Mouse (Mus musculus) c-Kit-positive CD71-positive TER-119-negative erythroid progenitor cells, embryonic 14.5 days (primary cell): ENCODE results near the gene Gm10188.
A peak's percentile ranks its signal among the peaks of the same experiment; 100 is the strongest.

ENCODE experiments used
- DNase-seq: peaks from one replicate; pipeline ENCODE4 v3.0.0-alpha.2; 2013; ENCODE audit warnings: low read depth

Gm10188 gene

GRCm38 (mm10) chr1:132229667-132230066, at the start of gene Gm10188:
Gene Gm10188 (minus strand): TSS chr1:132229767.
- DNase-seq: no peak

DNA sequence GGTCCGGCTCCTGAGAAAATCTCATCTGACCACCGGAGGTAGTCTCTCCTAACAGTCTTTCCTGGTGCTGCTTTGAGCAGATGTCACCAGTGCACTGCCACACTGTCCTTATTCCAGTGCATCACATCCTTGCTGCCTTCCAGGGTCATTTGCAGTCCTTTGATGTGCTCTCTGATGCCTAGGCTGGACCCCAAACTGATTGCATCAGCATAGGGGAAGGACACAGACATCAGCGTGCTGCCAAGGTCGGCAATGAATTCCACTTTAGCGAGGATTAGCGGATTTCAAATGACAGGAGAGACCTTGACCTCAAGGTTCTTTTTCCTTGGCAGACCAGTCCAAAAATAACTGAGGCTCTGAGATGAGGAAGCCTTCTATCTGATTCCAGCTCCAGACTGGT, 47.6 kb upstream of the Gm10188 start:
- DNase-seq: no peak

GRCm38 (mm10) chr1:132276694-132277093, 47.1 kb upstream of the Gm10188 start:
- no peak for DNase-seq

DNA sequence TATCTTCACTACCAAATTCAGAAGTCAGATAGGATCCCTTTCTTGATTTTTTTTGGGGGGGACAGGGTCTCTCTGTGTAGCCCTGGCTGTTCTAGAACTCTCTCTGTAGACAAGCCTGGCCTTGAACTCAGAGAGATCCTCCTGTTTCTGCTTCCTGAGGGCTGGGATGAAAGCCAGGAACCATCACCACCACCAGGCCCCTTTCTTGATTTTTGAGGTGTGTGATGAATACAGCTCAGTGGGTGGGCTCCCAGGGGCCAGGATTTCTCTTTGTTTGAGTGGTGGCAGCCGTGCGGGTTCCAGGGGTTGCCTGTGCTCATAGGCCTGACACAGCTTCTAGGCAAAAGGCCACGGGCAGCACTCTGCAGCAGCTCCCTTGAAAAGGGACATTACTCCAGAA, 41.7 kb upstream of the Gm10188 start:
- DNase-seq: no peak

DNA sequence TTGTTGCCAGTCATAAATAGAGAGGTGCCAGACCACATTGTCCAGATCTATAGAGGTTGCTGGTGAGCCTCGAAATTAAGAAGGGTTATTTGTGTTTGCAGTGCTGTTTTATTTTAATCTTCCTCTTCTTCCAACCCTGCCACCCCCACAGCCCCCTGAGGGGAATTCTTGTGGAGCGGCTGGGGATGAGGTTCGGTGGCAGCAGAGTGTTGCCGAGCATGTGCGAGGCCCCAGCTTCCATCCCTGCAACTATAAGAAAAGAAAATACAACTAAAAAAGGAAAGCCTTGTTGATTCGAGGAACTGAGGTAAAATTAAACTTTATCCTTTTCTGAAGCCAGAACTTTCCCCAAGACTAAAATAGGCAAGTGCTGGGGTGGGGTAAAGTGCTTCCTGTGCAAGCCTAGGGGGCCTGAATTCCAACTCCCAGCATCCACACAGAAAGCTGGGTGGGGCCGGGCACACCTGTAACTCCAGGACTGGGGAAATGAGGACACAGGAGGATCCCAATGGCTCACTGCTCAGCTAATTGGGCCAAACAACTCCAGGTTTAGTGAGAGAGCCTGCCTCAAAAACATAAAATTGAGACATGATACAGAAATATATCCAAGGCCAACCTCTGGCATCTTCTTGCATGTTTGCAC, 39.0 kb upstream of the Gm10188 start:
- DNase-seq: no peak

GRCm38 (mm10) chr1:132267959-132268358, 38.4 kb upstream of the Gm10188 start:
- no peak for DNase-seq

- no peak for DNase-seq
Observed at GRCm38 (mm10) chr1:132266791-132267557, 37.4 kb upstream of the Gm10188 start.

GRCm38 (mm10) chr1:132265936-132266335, 36.4 kb upstream of the Gm10188 start:
- no peak for DNase-seq

DNA sequence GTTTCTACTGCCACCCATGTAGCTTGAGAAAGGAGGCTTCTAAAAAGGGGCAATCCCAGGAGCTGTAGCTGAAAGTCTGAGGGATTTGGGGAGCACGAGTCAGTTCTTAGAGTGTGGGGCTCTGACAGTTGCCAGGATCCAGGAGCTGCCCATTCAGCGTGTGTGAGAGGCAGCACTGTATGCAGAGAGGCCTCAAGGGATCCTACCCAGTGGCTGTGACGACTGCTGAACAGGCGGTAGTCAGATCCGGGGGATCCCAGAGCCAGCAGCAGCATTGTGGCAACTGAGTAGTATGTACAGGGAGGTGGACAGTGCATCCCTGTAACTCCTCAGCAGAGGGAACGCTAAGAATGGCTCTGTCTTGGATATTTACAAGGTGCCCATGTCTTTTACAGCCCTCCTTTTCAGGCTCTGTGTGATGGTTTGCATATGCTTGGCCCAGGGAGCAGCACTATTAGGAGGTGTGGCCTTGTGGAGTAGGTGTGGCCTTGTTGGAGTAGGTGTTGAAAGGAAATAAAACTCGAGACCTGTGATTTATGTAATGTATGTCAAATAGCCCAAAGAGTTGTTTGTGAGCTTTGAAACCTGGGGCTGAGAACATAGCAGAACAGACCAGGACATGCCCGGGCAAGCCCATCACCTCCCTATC, 35.8 kb upstream of the Gm10188 start:
- DNase-seq: no peak

DNA sequence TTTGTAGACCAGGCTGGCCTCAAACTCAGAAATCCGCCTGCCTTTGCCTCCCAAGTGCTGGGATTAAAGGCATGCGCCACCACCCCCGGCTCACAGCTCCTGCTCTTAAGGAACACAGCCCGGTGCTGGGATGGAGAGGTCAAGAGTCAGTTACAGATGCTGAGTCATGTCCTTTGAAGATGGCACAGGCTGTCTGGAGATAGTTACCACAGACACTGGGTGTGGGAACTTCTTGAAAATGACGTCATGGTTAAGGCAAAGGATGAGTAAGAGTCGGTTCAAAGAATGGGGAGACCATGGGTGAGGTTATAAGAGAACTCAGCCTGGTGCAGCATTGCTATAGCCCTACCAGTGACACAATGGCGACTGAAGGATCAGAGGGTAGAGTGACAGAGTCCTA, 35.0 kb upstream of the Gm10188 start:
- DNase-seq: peak; percentile 63

GRCm38 (mm10) chr1:132263618-132264017, 34.1 kb upstream of the Gm10188 start:
- DNase-seq: no peak

DNA sequence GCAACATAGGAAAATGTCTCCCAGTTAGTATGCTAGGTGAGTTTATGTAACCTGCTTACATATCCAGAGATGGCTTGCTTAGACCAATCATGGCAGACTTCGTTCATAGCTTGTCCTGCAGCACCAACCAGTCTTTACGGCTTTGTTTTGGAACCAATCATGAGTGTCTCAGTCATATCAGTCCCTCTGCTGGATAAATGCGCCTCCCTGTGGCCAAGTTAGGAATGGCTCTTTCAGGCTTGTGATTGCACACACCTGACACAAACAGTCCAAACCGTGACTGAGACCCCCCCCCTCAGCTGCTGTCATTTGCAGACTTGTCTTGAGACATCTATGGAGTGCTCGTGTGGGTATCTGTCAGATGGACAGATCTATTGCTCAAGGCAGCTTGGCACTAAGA, 31.5 kb upstream of the Gm10188 start:
- DNase-seq: peak; percentile 46

- DNase-seq: no peak
Observed at GRCm38 (mm10) chr1:132260331-132260730, 30.8 kb upstream of the Gm10188 start.

GRCm38 (mm10) chr1:132254467-132254866, 24.9 kb upstream of the Gm10188 start:
- DNase-seq: no peak

DNA sequence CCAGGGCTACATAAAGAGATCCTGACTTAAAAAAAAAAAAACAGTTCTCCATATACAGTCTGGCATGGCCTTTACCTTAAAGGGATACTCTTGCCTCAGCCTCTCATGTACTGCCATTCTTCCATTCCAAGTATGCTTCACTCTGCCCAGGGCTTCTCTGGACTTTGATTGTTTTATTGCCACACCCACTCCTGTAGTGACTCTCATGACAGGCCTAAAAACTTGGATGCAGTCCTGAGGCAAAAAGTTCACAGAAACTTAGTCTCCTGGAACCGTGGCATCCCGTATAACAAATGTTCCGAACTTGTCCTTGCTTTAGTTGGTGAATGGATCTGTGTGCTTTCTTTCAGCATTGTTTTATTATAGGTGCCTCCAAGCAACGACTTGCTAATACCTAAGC, 17.1 kb upstream of the Gm10188 start:
- no peak for DNase-seq

GRCm38 (mm10) chr1:132246137-132246536, 16.6 kb upstream of the Gm10188 start:
- DNase-seq: no peak

DNA sequence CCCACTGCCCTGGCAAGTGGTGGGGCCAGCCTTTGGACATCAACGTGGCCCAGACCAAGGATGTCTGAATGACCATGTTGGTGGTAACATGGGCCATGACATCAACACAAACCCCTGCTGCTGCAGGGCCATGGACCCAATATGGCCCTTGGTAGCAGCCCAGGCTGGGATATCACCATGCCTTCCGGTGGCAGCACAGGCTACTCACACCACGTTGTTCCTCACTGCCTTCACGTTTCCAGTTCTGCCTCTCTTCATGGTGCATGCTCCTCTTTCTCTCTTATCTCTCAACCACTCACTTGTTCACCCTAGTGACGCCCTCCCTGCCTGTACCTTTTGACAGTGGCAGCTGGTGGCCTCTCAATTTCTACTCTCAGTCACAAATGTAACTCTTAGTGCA, 15.4 kb upstream of the Gm10188 start:
- no peak for DNase-seq

DNA sequence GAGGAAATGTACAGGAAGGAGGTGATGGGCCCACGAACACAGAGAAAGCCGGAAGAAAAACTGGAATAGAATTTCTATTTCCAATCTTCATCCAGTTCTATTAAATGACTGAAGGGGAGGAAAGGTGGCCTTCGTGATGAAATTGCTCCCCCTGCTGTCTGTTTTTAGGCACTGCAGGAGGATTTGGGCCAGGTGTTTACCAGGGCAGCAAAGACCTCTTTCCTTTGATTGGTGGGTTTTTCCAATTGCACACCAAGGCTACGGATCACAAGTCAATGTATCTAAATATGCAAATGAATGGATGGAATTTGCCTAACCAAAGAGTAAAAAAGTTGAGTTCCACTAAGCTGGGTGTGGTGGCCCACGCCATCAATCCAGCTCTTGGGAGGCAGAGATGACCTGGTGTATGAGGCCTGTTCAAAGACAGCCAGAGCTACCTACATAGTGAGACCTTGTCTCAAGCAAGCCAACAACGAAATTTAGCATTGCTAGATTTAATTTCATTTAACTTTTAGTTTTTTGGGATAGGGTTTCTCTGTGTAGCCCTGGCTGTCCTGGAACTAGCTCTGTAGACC, 8.1 kb upstream of the Gm10188 start:
- peak; percentile 40 for DNase-seq

- DNase-seq: no peak
Observed at GRCm38 (mm10) chr1:132234757-132235273, 5.2 kb upstream of the Gm10188 start.

GRCm38 (mm10) chr1:132233566-132233965, 4.0 kb upstream of the Gm10188 start:
- no peak for DNase-seq

- DNase-seq: no peak
Observed at GRCm38 (mm10) chr1:132231470-132232274, 2.1 kb upstream of the Gm10188 start.
